Mouse (Mus musculus): Measurements from ENCODE around the gene Ppp1r1b. TPM values are rescaled to one million over a fixed set of nuclear protein-coding genes. Genes with fewer than 3 reads are reported as not detected.

The Ppp1r1b gene
- polyA plus RNA-seq, 1 experiment from 2014 or later: 69.7 TPM

- H3K9me3 ChIP-seq (ENCODE audit: control insufficient read depth, low read length): no peaks in the 10 kb centered on the region
- H3K36me3 ChIP-seq (ENCODE audit: control insufficient read depth, insufficient read depth): no peaks in the 10 kb centered on the region
- no peak for ATAC-seq
- H3K4me2 ChIP-seq (ENCODE audit: low read length): no peak overlapping the region
- peaks cover 51% of the 10 kb centered on the region for H3K4me1 ChIP-seq (replicated peaks; ENCODE audit: control insufficient read depth, insufficient read depth, low read length)
- peaks cover 26% of the 10 kb centered on the region for H3K27me3 ChIP-seq (replicated peaks; ENCODE audit: control insufficient read depth, insufficient read depth, low read length)
- WGBS: 81% methylated on average over 4 of the region's 4 CpGs
- H3K4me3 ChIP-seq (replicated peaks; ENCODE audit: low read length): no peak overlapping the region
- H3K9ac ChIP-seq (replicated peaks; ENCODE audit: low read depth, low read length): no peak overlapping the region
- H3K27ac ChIP-seq (ENCODE audit: low read length): peak overlapping the region; percentile 97
These were observed 15.4 kb upstream of the Ppp1r1b start for GRCm38 (mm10) chr11:98332841-98333240.

- Histone ChIP-seq H3K9ac (replicated peaks; ENCODE audit: low read depth, low read length) (peak overlapping the region; percentile 54; the same call in 1 of the 2 replicates), H3K4me3 (replicated peaks; ENCODE audit: low read length) (no peak overlapping the region), H3K36me3 (ENCODE audit: control insufficient read depth, insufficient read depth) (no peaks in the 10 kb centered on the region), H3K27ac (ENCODE audit: low read length) (peak overlapping the region; percentile 97), H3K4me1 (replicated peaks; ENCODE audit: control insufficient read depth, insufficient read depth, low read length) (peaks cover 51% of the 10 kb centered on the region), H3K4me2 (ENCODE audit: low read length) (no peak overlapping the region; the same call in 1 of the 2 replicates), H3K9me3 (ENCODE audit: control insufficient read depth, low read length) (no peaks in the 10 kb centered on the region), H3K27me3 (replicated peaks; ENCODE audit: control insufficient read depth, insufficient read depth, low read length) (peaks cover 26% of the 10 kb centered on the region)
- 46% methylated on average over 10 of the region's 10 CpGs for WGBS
- ATAC-seq: no peak
These were observed 14.9 kb upstream of the Ppp1r1b start for GRCm38 (mm10) chr11:98333263-98333696.

GRCm38 (mm10) chr11:98333981-98334741 lies 14.0 kb upstream of the Ppp1r1b start:
- H3K27me3 ChIP-seq (replicated peaks; ENCODE audit: control insufficient read depth, insufficient read depth, low read length): peaks cover 26% of the 10 kb centered on the region
- under 1% methylated on average over 32 of the region's 41 CpGs for WGBS
- peaks cover 55% of the 10 kb centered on the region for H3K4me1 ChIP-seq (replicated peaks; ENCODE audit: control insufficient read depth, insufficient read depth, low read length)
- H3K9me3 ChIP-seq (ENCODE audit: control insufficient read depth, low read length): no peaks in the 10 kb centered on the region
- H3K9ac ChIP-seq (replicated peaks; ENCODE audit: low read depth, low read length): peak overlapping the region; percentile 54
- H3K4me2 ChIP-seq (ENCODE audit: low read length): peak overlapping the region; percentile 62
- peak overlapping the region; percentile 38 for H3K4me3 ChIP-seq (replicated peaks; ENCODE audit: low read length)
- H3K36me3 ChIP-seq (ENCODE audit: control insufficient read depth, insufficient read depth): no peaks in the 10 kb centered on the region
- ATAC-seq: peak; percentile 13; the same call in 1 of the 2 replicates
- peak overlapping the region; percentile 97 for H3K27ac ChIP-seq (ENCODE audit: low read length)

- no peak overlapping the region for H3K9ac ChIP-seq (replicated peaks; ENCODE audit: low read depth, low read length)
- ATAC-seq: no peak
- H3K4me1 ChIP-seq (replicated peaks; ENCODE audit: control insufficient read depth, insufficient read depth, low read length): peaks cover 64% of the 10 kb centered on the region
- 5% methylated on average over 9 of the region's 9 CpGs for WGBS
- H3K4me3 ChIP-seq (replicated peaks; ENCODE audit: low read length): no peak overlapping the region
- no peak overlapping the region; the same call in 1 of the 2 replicates for H3K4me2 ChIP-seq (ENCODE audit: low read length)
- no peaks in the 10 kb centered on the region for H3K36me3 ChIP-seq (ENCODE audit: control insufficient read depth, insufficient read depth)
- peak overlapping the region; percentile 97 for H3K27ac ChIP-seq (ENCODE audit: low read length)
- no peaks in the 10 kb centered on the region for H3K9me3 ChIP-seq (ENCODE audit: control insufficient read depth, low read length)
- peaks cover 28% of the 10 kb centered on the region for H3K27me3 ChIP-seq (replicated peaks; ENCODE audit: control insufficient read depth, insufficient read depth, low read length)
These were observed 13.0 kb upstream of the Ppp1r1b start for GRCm38 (mm10) chr11:98335250-98335649.

GRCm38 (mm10) chr11:98336245-98337107 lies 11.7 kb upstream of the Ppp1r1b start:
- H3K9ac ChIP-seq (replicated peaks; ENCODE audit: low read depth, low read length): no peak overlapping the region
- H3K27me3 ChIP-seq (replicated peaks; ENCODE audit: control insufficient read depth, insufficient read depth, low read length): peaks cover 20% of the 10 kb centered on the region
- no peak overlapping the region for H3K4me3 ChIP-seq (replicated peaks; ENCODE audit: low read length)
- H3K9me3 ChIP-seq (ENCODE audit: control insufficient read depth, low read length): no peaks in the 10 kb centered on the region
- H3K36me3 ChIP-seq (ENCODE audit: control insufficient read depth, insufficient read depth): no peaks in the 10 kb centered on the region
- peaks cover 62% of the 10 kb centered on the region for H3K4me1 ChIP-seq (replicated peaks; ENCODE audit: control insufficient read depth, insufficient read depth, low read length)
- WGBS: 18% methylated on average over 13 of the region's 13 CpGs
- no peak overlapping the region for H3K27ac ChIP-seq (ENCODE audit: low read length)
- ATAC-seq: no peak
- no peak overlapping the region for H3K4me2 ChIP-seq (ENCODE audit: low read length)

- Histone ChIP-seq H3K4me1 (replicated peaks; ENCODE audit: control insufficient read depth, insufficient read depth, low read length) (peaks cover 66% of the 10 kb centered on the region), H3K27ac (ENCODE audit: low read length) (peak overlapping the region; percentile 100), H3K36me3 (ENCODE audit: control insufficient read depth, insufficient read depth) (no peaks in the 10 kb centered on the region), H3K9ac (replicated peaks; ENCODE audit: low read depth, low read length) (peak overlapping the region; percentile 87), H3K4me3 (replicated peaks; ENCODE audit: low read length) (peak overlapping the region; percentile 59), H3K9me3 (ENCODE audit: control insufficient read depth, low read length) (no peaks in the 10 kb centered on the region), H3K4me2 (ENCODE audit: low read length) (peak overlapping the region; percentile 90), H3K27me3 (replicated peaks; ENCODE audit: control insufficient read depth, insufficient read depth, low read length) (peaks cover 13% of the 10 kb centered on the region)
- peak; percentile 54 for ATAC-seq
- under 1% methylated on average over 47 of the region's 57 CpGs for WGBS
These were observed 9.7 kb upstream of the Ppp1r1b start for GRCm38 (mm10) chr11:98338507-98338961.

- Histone ChIP-seq H3K4me2 (ENCODE audit: low read length) (peak overlapping the region; percentile 90), H3K27me3 (replicated peaks; ENCODE audit: control insufficient read depth, insufficient read depth, low read length) (peaks cover 13% of the 10 kb centered on the region), H3K9ac (replicated peaks; ENCODE audit: low read depth, low read length) (peak overlapping the region; percentile 87), H3K4me1 (replicated peaks; ENCODE audit: control insufficient read depth, insufficient read depth, low read length) (peaks cover 61% of the 10 kb centered on the region), H3K36me3 (ENCODE audit: control insufficient read depth, insufficient read depth) (no peaks in the 10 kb centered on the region), H3K27ac (ENCODE audit: low read length) (peak overlapping the region; percentile 100), H3K4me3 (replicated peaks; ENCODE audit: low read length) (peak overlapping the region; percentile 59), H3K9me3 (ENCODE audit: control insufficient read depth, low read length) (no peaks in the 10 kb centered on the region)
- WGBS: under 1% methylated on average over 18 of the region's 19 CpGs
- ATAC-seq: peak; percentile 47
These were observed 9.1 kb upstream of the Ppp1r1b start for GRCm38 (mm10) chr11:98339071-98339501.

- WGBS: 8% methylated on average over 11 of the region's 11 CpGs
- H3K27me3 ChIP-seq (replicated peaks; ENCODE audit: control insufficient read depth, insufficient read depth, low read length): peaks cover 13% of the 10 kb centered on the region
These were observed 8.4 kb upstream of the Ppp1r1b start for GRCm38 (mm10) chr11:98339679-98340287.

More at GRCm38 (mm10) chr11:98339679-98340287, 8.4 kb upstream of the Ppp1r1b start:
- Histone ChIP-seq H3K9me3 (ENCODE audit: control insufficient read depth, low read length) (no peaks in the 10 kb centered on the region), H3K9ac (replicated peaks; ENCODE audit: low read depth, low read length) (peak overlapping the region; percentile 87), H3K4me2 (ENCODE audit: low read length) (peak overlapping the region; percentile 90), H3K4me3 (replicated peaks; ENCODE audit: low read length) (peak overlapping the region; percentile 59), H3K36me3 (ENCODE audit: control insufficient read depth, insufficient read depth) (no peaks in the 10 kb centered on the region), H3K4me1 (replicated peaks; ENCODE audit: control insufficient read depth, insufficient read depth, low read length) (peaks cover 54% of the 10 kb centered on the region), H3K27ac (ENCODE audit: low read length) (peak overlapping the region; percentile 100)
- ATAC-seq: no peak

All from forebrain, embryonic 16.5 days (tissue).